Mouse (Mus musculus) cerebellum, adult 2 months (tissue): ENCODE results near the gene Sv2b.

Source experiments
- CTCF ChIP-seq: fragments of 200-500 bp; IDR thresholded peaks from 2 replicates; pipeline ENCODE4 v1.5.1; 2011; ENCODE audit warnings: low read depth, mild to moderate bottlenecking, control low read depth, low read length, moderate library complexity, borderline replicate concordance; ENCODE audit not compliant: insufficient read depth
- POLR2A ChIP-seq: fragments of 200-500 bp; IDR thresholded peaks from 2 replicates; pipeline ENCODE4 v1.6.1; 2011; ENCODE audit warnings: low read length, control low read depth, borderline replicate concordance; ENCODE audit not compliant: insufficient read depth

GRCm38 (mm10) chr7:75309570-75309969, 508 bp upstream of the Sv2b start:
- no peak for TF ChIP-seq POLR2A
- no peak for TF ChIP-seq CTCF
